Mouse (Mus musculus) right cerebral cortex, postnatal 25 days (tissue): Measurements from ENCODE around the gene Hist3h2a.
"Not testable (repeated sequence)": the region's sequence is repeated elsewhere in the genome, so short reads cannot be mapped to it uniquely, and the experiment has no call there.

ENCODE experiments used
- DNase-seq: peaks from one replicate; pipeline ENCODE4 v3.0.0; 2022

Hist3h2a gene

DNA sequence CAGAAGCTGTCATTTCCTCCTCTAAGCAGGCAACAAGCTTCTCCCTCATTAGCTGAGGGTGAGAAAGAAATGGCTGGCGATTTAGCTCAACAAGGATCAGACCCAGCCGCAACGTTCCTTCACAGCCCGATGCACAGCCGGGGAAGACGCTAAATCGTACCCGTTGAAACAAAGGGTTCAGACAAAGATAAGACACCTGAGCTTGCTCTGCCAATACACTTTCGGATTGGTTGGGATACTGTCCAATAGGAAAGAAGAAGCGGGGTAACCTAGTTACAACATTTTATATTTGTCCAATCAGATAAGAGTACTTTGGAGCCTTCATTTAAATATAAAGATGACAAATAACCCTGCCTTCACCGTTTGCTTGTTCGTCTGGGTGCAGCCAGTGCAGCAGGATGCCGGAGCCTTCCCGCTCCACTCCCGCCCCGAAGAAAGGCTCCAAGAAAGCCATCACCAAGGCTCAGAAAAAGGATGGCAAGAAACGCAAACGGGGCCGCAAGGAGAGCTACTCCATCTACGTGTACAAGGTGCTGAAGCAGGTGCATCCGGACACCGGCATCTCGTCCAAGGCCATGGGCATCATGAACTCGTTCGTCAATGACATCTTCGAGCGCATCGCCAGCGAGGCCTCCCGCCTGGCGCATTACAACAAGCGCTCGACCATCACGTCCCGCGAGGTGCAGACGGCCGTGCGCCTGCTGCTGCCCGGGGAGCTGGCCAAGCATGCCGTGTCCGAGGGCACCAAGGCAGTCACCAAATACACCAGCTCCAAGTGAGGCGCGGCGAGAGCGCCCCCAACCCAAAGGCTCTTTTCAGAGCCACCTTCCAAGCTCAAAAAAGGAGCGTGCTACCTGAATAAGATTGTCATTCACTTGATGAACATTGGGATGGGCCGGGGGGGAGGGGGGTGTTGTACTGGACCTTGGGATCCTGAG, 5.7 kb upstream of the Hist3h2a start, which contains the start of gene Hist3h2ba:
Gene Hist3h2ba (plus strand): TSS at position 379 of the 938 bp plus-strand sequence.
- peak; percentile 80 for DNase-seq

- peak; percentile 66 for DNase-seq
Observed at GRCm38 (mm10) chr11:58949480-58950431, 4.7 kb upstream of the Hist3h2a start.

DNA sequence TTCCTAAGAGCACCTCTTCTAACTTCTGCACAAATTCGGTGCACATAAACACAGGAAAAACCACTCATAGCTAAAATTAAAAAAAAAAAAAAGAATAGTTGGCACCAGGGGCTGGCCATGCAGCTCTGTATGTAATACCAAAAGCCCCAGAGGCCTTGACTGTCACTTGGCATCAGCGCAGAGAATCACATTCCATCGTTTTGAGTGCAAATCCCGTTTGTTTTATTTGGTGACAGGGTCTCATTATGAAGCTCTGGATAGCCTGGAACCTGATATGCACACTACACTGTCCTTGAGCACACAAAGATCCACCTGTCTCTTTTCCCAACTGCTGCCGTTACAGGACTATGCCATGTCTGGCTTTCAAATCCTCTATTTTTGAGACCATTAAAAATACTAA, 3.3 kb upstream of the Hist3h2a start:
- DNase-seq = no peak

- DNase-seq = peak; percentile 40
Observed at GRCm38 (mm10) chr11:58953351-58954169, 925 bp upstream of the Hist3h2a start.

GRCm38 (mm10) chr11:58954170-58954419, 390 bp upstream of the Hist3h2a start:
- DNase-seq = not testable (repeated sequence)

- peak; percentile 11 for DNase-seq
Observed at GRCm38 (mm10) chr11:58955143-58955867, 820 bp downstream of the Hist3h2a start.

- no peak for DNase-seq
Observed at GRCm38 (mm10) chr11:58955868-58956257, 1.4 kb downstream of the Hist3h2a start.

DNA sequence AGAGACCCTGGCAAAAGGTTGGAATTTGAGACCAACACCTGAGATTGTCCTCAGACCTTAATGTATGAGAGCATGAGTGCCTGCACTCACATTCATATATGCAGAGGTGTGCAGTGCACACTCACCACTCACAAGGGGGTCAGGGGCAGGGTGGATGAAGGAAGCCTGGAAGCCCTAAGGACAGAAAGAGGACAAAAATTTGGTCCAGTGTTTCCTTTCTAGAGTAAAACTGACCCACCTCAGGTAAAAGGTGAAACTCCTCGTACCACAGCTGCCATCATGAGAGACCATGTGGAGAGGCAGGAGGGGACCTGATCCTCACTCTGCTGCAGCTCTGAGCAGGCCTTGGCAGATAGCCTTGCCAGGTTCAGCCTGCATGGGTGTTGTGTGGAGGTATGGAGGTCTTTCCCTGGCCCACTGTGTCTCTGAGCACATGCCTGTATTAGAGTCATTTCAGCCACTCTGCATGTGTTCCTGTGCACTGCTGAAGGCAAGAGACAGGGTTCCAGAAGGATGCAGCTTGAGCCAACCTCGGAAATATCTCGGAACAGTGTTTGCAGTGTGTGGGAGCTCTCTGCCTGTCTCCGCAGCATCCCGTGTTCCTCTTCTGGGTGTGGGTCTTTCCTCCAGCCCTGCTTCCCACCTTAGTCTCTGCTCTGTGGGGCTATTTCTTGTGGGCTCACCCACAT, 2.9 kb downstream of the Hist3h2a start:
- DNase-seq = peak; percentile 57

DNA sequence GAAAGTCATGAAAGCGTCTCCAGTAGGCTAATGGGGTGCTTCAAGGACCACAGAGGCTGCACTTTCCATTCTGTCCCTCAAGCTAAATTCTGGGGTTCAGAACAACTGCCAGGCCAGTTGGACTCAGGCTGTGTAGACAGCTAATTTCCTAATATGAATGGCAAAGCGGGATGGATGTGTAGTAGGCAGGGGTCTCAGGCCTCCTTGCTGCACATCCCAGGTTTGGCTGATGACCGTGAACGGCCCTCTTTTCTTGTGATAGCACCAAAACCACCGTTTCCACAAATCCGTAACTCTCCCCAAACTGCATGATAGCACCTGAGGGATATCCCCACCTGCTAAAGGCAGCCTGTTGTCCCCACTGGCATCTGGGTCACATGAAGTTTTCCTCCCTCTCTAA, 4.1 kb downstream of the Hist3h2a start:
- DNase-seq = no peak

DNA sequence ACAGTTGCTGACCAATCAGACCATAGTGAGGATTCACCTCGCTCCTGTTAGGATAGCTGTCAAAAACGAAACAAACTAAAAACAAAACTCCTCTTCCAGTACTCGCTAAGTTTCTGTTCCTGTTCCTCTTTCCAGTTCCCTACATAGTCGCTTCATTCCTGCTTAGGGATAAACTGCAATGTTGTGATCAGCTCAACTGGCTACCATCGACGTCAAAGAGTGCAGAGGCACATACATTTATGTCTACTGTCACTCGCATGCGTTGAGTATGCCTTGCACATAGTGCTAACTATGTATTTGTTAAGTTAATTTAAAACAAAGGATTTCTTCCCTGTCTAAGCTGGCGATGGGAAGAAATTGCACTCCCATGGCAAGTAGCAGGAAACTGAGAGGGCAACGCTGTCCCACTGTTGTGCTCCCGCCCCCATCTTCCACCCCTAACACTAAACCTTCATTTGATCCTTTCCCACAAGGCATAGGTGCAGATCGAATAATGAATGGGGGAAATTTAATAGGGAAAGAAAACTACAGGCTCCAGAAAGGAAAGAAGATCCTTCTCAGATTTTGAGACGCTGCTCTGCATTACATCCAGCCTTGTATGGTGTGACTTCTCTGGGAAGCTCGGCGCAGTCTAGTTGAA, 4.8 kb downstream of the Hist3h2a start:
- DNase-seq = no peak

DNA sequence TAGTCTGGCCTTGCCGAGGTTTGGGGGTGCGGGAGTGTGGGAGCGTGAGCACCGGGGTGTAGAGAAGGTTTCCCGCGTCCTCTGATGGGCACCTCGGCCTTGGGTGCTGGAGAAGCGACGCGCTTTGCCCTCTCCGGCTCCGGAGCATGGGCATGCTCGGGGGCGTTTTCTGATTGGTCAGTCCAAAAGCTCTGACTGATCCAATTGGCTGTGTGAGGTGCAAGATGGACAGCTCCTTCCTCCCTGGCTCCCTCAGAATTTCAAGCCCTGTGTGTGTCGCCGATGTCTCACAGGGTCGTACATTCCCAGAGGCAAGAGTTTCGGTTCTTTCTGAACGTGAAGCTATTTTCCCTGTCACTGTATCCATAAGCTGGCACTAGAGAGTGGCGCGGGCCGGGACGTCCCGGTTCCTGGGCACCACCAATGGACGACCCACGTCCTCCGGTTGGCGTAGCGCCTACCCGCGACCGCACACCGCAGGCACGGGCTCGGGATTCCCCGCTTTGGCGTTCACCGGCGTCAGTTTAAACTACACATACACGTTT, 5.5 kb downstream of the Hist3h2a start:
- peak; percentile 77 for DNase-seq

- no peak for DNase-seq
Observed at GRCm38 (mm10) chr11:58961364-58962177, 7.1 kb downstream of the Hist3h2a start.

GRCm38 (mm10) chr11:58963543-58963942, 9.1 kb downstream of the Hist3h2a start:
- DNase-seq = no peak

GRCm38 (mm10) chr11:58964216-58964615, 9.7 kb downstream of the Hist3h2a start:
- no peak for DNase-seq

DNA sequence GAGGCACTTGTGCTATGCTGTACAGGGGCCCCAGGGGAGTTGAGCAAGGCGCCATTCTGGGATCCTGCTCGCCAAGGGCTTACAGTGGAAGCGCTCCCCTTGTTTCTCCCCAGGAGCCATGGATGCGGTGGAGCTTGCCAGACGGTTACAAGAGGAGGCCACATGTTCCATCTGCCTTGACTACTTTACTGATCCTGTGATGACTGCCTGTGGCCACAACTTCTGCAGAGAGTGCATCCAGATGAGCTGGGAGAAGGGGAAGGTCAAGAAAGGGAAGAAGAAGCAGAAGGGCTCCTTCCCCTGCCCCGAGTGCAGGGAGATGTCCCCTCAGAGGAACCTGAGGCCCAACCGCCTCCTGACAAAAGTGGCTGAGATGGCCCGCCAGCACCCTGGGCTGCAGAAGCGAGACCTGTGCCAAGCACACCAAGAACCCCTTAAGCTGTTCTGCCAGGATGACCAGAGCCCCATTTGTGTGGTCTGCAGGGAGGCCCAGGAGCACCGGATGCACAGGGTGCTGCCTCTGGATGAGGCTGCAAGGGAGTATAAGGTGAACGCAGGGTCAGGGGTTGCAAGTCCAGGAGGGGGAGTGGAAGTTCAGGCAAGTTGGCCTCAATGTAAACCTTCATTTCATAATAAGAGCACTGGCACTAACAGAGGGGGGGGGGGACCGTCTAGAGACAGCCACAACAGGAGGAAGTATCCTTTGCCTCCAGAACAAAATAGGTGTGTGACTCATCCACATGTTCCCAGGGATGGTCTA, 10.7 kb downstream of the Hist3h2a start:
- no peak for DNase-seq

GRCm38 (mm10) chr11:58967346-58967745, 12.9 kb downstream of the Hist3h2a start:
- no peak for DNase-seq

- no peak for DNase-seq
Observed at GRCm38 (mm10) chr11:58968551-58968950, 14.1 kb downstream of the Hist3h2a start.

GRCm38 (mm10) chr11:58969027-58969426, 14.5 kb downstream of the Hist3h2a start:
- no peak for DNase-seq

GRCm38 (mm10) chr11:58969659-58970058, 15.2 kb downstream of the Hist3h2a start:
- no peak for DNase-seq
